ENCODE assay signal across 8 mouse cellular contexts in the genomic region with DNA sequence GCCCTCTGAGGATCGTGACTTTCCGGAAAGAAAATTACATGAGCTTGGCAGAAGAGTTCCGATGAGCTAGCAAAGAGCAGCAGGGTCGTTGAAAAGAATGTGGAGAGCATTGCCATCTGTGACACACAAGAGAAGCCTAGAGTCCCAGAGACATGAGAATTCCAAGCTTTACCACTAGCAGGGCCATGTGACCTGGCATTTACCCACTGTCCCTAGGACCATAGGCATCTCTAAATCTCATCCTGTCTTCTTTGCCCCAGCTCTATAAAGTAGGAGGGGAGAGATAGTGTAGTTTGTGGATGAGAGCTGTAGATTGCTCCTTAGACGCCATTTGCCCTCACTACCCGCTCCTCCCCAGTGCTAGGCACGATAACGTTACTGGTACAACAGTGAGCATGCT. TPM values are rescaled to one million over a fixed set of nuclear protein-coding genes. Genes with fewer than 3 reads are reported as not detected.
DNase-seq lines count a peak whose midpoint lies in the region; ATAC-seq and TF ChIP-seq lines count a peak whose summit lies in the region.

A gene (minus strand): TSS at position 101 of the 400 bp plus-strand sequence.

- H3K27me3 ChIP-seq in cerebellum, adult 2 months (ENCODE audit: control insufficient read depth, insufficient read depth, low read length): no peaks in the 10 kb centered on the region
- no peaks in the 10 kb centered on the region for H3K27me3 ChIP-seq in hindbrain, postnatal 0 days (ENCODE audit: insufficient read depth, low read length)
- H3K27me3 ChIP-seq in midbrain, embryonic 10.5 days (ENCODE audit: low read depth, poor library complexity, severe bottlenecking): peaks cover 5% of the 10 kb centered on the region; the same call in 1 of the 2 replicates

- no peak within 1 kb of the TSS for H3K4me2 ChIP-seq in hindbrain, postnatal 0 days (ENCODE audit: low read depth, low read length)

- H3K4me1 ChIP-seq in cerebellum, adult 2 months (ENCODE audit: control insufficient read depth, insufficient read depth, low read length): no peaks in the 10 kb centered on the region
- no peaks in the 10 kb centered on the region for H3K4me1 ChIP-seq in hindbrain, postnatal 0 days (ENCODE audit: insufficient read depth, low read length)
- H3K4me1 ChIP-seq in midbrain, embryonic 10.5 days: peaks cover 10% of the 10 kb centered on the region

- H3K27ac ChIP-seq in cerebellum, adult 2 months (ENCODE audit: insufficient read depth, low read length): no peak within 1 kb of the TSS
- H3K27ac ChIP-seq in hindbrain, postnatal 0 days: no peak within 1 kb of the TSS
- no peak within 1 kb of the TSS for H3K27ac ChIP-seq in midbrain, embryonic 10.5 days (replicated peaks)

- DNase-seq in cerebellum, adult 2 months: no peak
- no peak for DNase-seq in cerebellum, adult 18-20 months
- no peak for DNase-seq in adrenal gland, postnatal 10 days
- no peak for DNase-seq in gastrocnemius, adult 8-10 months (ENCODE audit: low spot score in 2 of 2)
- DNase-seq in hindbrain, postnatal 0 days (ENCODE audit: low spot score): no peak
- no peak for DNase-seq in midbrain, embryonic 10.5 days (ENCODE audit: low spot score)
- DNase-seq in right cerebral cortex, adult 2 months (ENCODE audit: low spot score in 2 of 2): no peak
- DNase-seq in thymus, postnatal 4 days: no peak

- ATAC-seq in hindbrain, postnatal 0 days: no peak

- no peaks in the 10 kb centered on the region for H3K9me3 ChIP-seq in hindbrain, postnatal 0 days (ENCODE audit: low read length)
- H3K9me3 ChIP-seq in midbrain, embryonic 10.5 days (replicated peaks): no peaks in the 10 kb centered on the region

- no peak for TF ChIP-seq POLR2A in cerebellum, adult 2 months (IDR thresholded peaks at IDR 0.05; ENCODE audit: borderline replicate concordance, insufficient read depth, low read length)

- no peak within 1 kb of the TSS for H3K9ac ChIP-seq in hindbrain, postnatal 0 days (replicated peaks; ENCODE audit: low read length)

- H3K4me3 ChIP-seq in cerebellum, adult 2 months (replicated peaks; ENCODE audit: insufficient read depth, low read depth, low read length): no peak within 1 kb of the TSS
- no peak within 1 kb of the TSS for H3K4me3 ChIP-seq in hindbrain, postnatal 0 days (ENCODE audit: low read length)
- H3K4me3 ChIP-seq in midbrain, embryonic 10.5 days: no peak within 1 kb of the TSS

- TF ChIP-seq CTCF in cerebellum, adult 2 months (IDR thresholded peaks at IDR 0.05; ENCODE audit: borderline replicate concordance, insufficient read depth, low read depth, low read length): no peak
- TF ChIP-seq CTCF in hindbrain, postnatal 0 days (IDR thresholded peaks at IDR 0.05; ENCODE audit: low read depth): no peak

- WGBS in cerebellum, adult 2 months: 87% methylated on average over 8 of the region's 8 CpGs
- WGBS in hindbrain, postnatal 0 days: 91% methylated on average over 8 of the region's 8 CpGs
- WGBS in midbrain, embryonic 10.5 days: 92% methylated on average over 8 of the region's 8 CpGs

- no peaks in the 10 kb centered on the region for H3K36me3 ChIP-seq in hindbrain, postnatal 0 days (ENCODE audit: insufficient read depth, low read length)
- no peaks in the 10 kb centered on the region for H3K36me3 ChIP-seq in midbrain, embryonic 10.5 days

RNA-seq across cellular contexts. Expression of the gene that starts here (rescaled TPM):
- 30.3 and 31.4 TPM in 2 replicates for polyA plus RNA-seq in cerebellum, adult 2 months (2012; rRNA removed)
- 10 to 100 TPM; 53.5 to 56.7 TPM for total RNA-seq in adrenal gland, postnatal 10 days (2021)
- 10 to 100 TPM; 24.3 to 38.8 (median 31.9) TPM for total RNA-seq in gastrocnemius, adult 8-10 months (2022)
- total RNA-seq in hindbrain, postnatal 0 days (2014; rRNA removed): 28.0 and 29.1 TPM in 2 replicates
- 37.2 and 38.3 TPM in 2 replicates for polyA plus RNA-seq in hindbrain, postnatal 0 days (2015; fragmentation: Nextera tagmentation; extraction: Ambion mirVana)
- polyA plus RNA-seq in midbrain, embryonic 10.5 days (2016; fragmentation: Nextera tagmentation; extraction: Ambion mirVana): 43.6 and 44.2 TPM in 2 replicates
